In the genomic region with DNA sequence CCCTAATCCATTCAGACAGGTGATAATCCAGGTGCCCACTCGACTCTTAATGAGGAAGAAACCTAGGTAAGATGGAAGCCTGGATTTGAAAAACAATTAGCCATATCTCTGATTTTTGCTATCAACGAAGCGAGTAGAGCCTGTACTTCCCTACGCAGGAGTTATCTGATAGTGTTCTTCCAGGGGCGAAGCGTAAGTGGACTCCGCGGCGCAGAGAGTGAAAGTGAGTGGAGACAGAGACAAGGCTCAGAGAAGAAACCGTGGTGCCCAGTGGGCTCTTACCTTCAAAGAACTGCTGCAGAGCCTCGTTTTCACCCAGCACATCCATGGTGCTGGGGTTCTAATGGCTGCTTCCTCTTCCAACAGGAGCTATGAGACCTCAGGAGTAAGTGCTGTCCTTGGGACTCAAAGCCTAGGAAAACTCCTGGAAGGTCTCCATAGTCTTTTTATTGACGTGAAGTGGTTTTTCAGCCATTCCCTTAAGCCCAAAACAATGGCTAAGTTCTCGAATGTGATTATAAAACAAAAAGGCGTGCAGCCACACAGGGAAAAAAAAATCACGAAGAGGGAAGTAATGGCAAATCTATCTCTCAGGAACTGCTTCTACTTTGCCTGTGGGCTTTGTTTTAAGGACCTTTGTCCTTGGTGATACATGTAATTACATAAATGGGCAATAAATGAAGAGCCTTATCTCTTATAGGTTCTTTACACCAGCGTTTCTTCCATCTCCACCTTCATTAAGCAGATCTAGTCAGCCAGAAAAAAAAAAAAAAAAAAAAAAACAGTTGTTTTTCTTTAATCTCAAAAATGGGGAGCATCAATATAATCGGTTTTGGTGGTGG, we compare ENCODE assay signal across 26 mouse cellular contexts. TPM values are rescaled to one million over a fixed set of nuclear protein-coding genes. Genes with fewer than 3 reads are reported as not detected.
DNase-seq lines count a peak whose midpoint lies in the region; ATAC-seq lines count a peak whose summit lies in the region.
"Had no signal": no experiment of that assay in that cellular context is flagged by ENCODE, and none has a peak within 500 bp of the region (broad histone marks: within the 10 kb centered on the region; RNA-seq: fewer than 3 reads in every experiment).

A gene (minus strand): TSS at position 584 of the 842 bp plus-strand sequence.

- H3K4me1 ChIP-seq in limb, embryonic 13.5 days = peaks cover 33% of the 10 kb centered on the region
- H3K4me1 ChIP-seq in limb, embryonic 10.5 days = peaks cover 38% of the 10 kb centered on the region
- H3K4me1 ChIP-seq in intestine, embryonic 15.5 days (replicated peaks) = no peaks in the 10 kb centered on the region
- no peaks in the 10 kb centered on the region for H3K4me1 ChIP-seq in midbrain, embryonic 10.5 days
- H3K4me1 ChIP-seq: hindbrain, embryonic 13.5 days had no signal

- ATAC-seq in limb, embryonic 13.5 days (ENCODE audit: low FRiP score, low read depth) = no peak
- ATAC-seq in intestine, embryonic 15.5 days = peak; percentile 85
- ATAC-seq: activated CD4-positive, CD25-positive, alpha-beta regulatory T cell, adult 4 months; CD4-positive, CD25-positive, alpha-beta regulatory T cell, adult 4 months; forebrain, embryonic 14.5 days; forebrain, postnatal 0 days; hindbrain, embryonic 16.5 days had no signal

- no peak within 1 kb of the TSS for H3K4me3 ChIP-seq in limb, embryonic 13.5 days
- H3K4me3 ChIP-seq in limb, embryonic 10.5 days = no peak within 1 kb of the TSS
- peak within 1 kb of the TSS; percentile 30 for H3K4me3 ChIP-seq in intestine, embryonic 15.5 days (replicated peaks)
- no peak within 1 kb of the TSS for H3K4me3 ChIP-seq in midbrain, embryonic 10.5 days
- H3K4me3 ChIP-seq: embryonic facial prominence, embryonic 12.5 days; embryonic facial prominence, embryonic 15.5 days; gastrocnemius, adult 2 months; heart, adult 2 months; hindbrain, embryonic 10.5 days; hindbrain, embryonic 13.5 days had no signal

- no peak within 1 kb of the TSS for H3K9ac ChIP-seq in limb, embryonic 13.5 days
- H3K9ac ChIP-seq in intestine, embryonic 15.5 days = peak within 1 kb of the TSS; percentile 34
- H3K9ac ChIP-seq: embryonic facial prominence, embryonic 12.5 days; embryonic facial prominence, embryonic 15.5 days; forebrain, postnatal 0 days; hindbrain, embryonic 13.5 days had no signal

- H3K27ac ChIP-seq in limb, embryonic 13.5 days = peak within 1 kb of the TSS; percentile 55
- no peak within 1 kb of the TSS for H3K27ac ChIP-seq in limb, embryonic 10.5 days
- peak within 1 kb of the TSS; percentile 71 for H3K27ac ChIP-seq in intestine, embryonic 15.5 days
- no peak within 1 kb of the TSS for H3K27ac ChIP-seq in midbrain, embryonic 10.5 days (replicated peaks)
- H3K27ac ChIP-seq: embryonic facial prominence, embryonic 12.5 days; embryonic facial prominence, embryonic 15.5 days; gastrocnemius, adult 2 months; heart, adult 2 months; hindbrain, embryonic 10.5 days; hindbrain, embryonic 13.5 days had no signal

- WGBS in limb, embryonic 13.5 days = 82% methylated on average over 17 of the region's 17 CpGs
- 86% methylated on average over 17 of the region's 17 CpGs for WGBS in limb, embryonic 10.5 days
- 62% methylated on average over 17 of the region's 17 CpGs for WGBS in intestine, embryonic 15.5 days
- WGBS in large intestine, adult 2 months = 62% methylated on average over 17 of the region's 17 CpGs
- 81% methylated on average over 17 of the region's 17 CpGs for WGBS in midbrain, embryonic 10.5 days

- no peaks in the 10 kb centered on the region for H3K27me3 ChIP-seq in limb, embryonic 13.5 days
- no peaks in the 10 kb centered on the region for H3K27me3 ChIP-seq in limb, embryonic 10.5 days (ENCODE audit: low read depth, poor library complexity, severe bottlenecking)
- no peaks in the 10 kb centered on the region for H3K27me3 ChIP-seq in intestine, embryonic 15.5 days (replicated peaks)
- H3K27me3 ChIP-seq in midbrain, embryonic 10.5 days (ENCODE audit: low read depth, poor library complexity, severe bottlenecking) = no peaks in the 10 kb centered on the region
- H3K27me3 ChIP-seq: embryonic facial prominence, embryonic 15.5 days; hindbrain, embryonic 13.5 days had no signal

- H3K4me2 ChIP-seq in limb, embryonic 13.5 days (replicated peaks) = no peak within 1 kb of the TSS
- peak within 1 kb of the TSS; percentile 33 for H3K4me2 ChIP-seq in intestine, embryonic 15.5 days (replicated peaks)
- H3K4me2 ChIP-seq: embryonic facial prominence, embryonic 12.5 days; embryonic facial prominence, embryonic 15.5 days; heart, embryonic 11.5 days; hindbrain, embryonic 13.5 days had no signal

- no peak for DNase-seq in limb, embryonic 10.5 days (ENCODE audit: low spot score)
- no peak for DNase-seq in large intestine, adult 2 months (ENCODE audit: low read depth, low spot score)
- DNase-seq in ovary, postnatal 10 days (ENCODE audit: low spot score) = no peak
- DNase-seq in midbrain, embryonic 10.5 days (ENCODE audit: low spot score) = no peak
- DNase-seq: adrenal gland, adult 8-10 months; adrenal gland, postnatal 25 days; cerebellum, adult 18-20 months; cerebellum, adult 9-10 months; cerebellum, postnatal 14 days; forebrain, postnatal 0 days; gastrocnemius, adult 2 months; gastrocnemius, postnatal 14 days; heart, adult 2 months; heart, postnatal 36 days had no signal

- H3K9me3 ChIP-seq in limb, embryonic 13.5 days = no peaks in the 10 kb centered on the region
- H3K9me3 ChIP-seq in limb, embryonic 10.5 days (replicated peaks) = no peaks in the 10 kb centered on the region
- no peaks in the 10 kb centered on the region for H3K9me3 ChIP-seq in intestine, embryonic 15.5 days
- H3K9me3 ChIP-seq in midbrain, embryonic 10.5 days (replicated peaks) = no peaks in the 10 kb centered on the region
- H3K9me3 ChIP-seq: embryonic facial prominence, embryonic 12.5 days; embryonic facial prominence, embryonic 15.5 days; hindbrain, embryonic 10.5 days; hindbrain, embryonic 13.5 days had no signal

- no peaks in the 10 kb centered on the region for H3K36me3 ChIP-seq in limb, embryonic 13.5 days
- H3K36me3 ChIP-seq in limb, embryonic 10.5 days = no peaks in the 10 kb centered on the region
- no peaks in the 10 kb centered on the region for H3K36me3 ChIP-seq in intestine, embryonic 15.5 days
- no peaks in the 10 kb centered on the region for H3K36me3 ChIP-seq in midbrain, embryonic 10.5 days
- H3K36me3 ChIP-seq: embryonic facial prominence, embryonic 12.5 days; embryonic facial prominence, embryonic 15.5 days; hindbrain, embryonic 10.5 days; hindbrain, embryonic 13.5 days had no signal

RNA-seq across cellular contexts. Expression of the gene that starts here (rescaled TPM):
- 0.09 and 0.20 TPM in 2 replicates for polyA plus RNA-seq in limb, embryonic 13.5 days (2015; fragmentation: Nextera tagmentation; extraction: Ambion mirVana)
- 0.04 TPM in 1 of 2 replicates, not detected in the other for polyA plus RNA-seq in limb, embryonic 10.5 days (2016; fragmentation: Nextera tagmentation; extraction: Ambion mirVana)
- polyA plus RNA-seq in intestine, embryonic 15.5 days (2015; fragmentation: Nextera tagmentation; extraction: Ambion mirVana) = 7.9 and 8.2 TPM in 2 replicates
- 25.9 and 39.9 TPM in 2 replicates for polyA plus RNA-seq in large intestine, adult 2 months (2012; rRNA removed)
- polyA plus RNA-seq in midbrain, embryonic 10.5 days (2016; fragmentation: Nextera tagmentation; extraction: Ambion mirVana) = 0.06 and 0.07 TPM in 2 replicates
- polyA plus RNA-seq: activated CD4-positive, CD25-positive, alpha-beta regulatory T cell, adult 4 months; C2C12; forebrain, postnatal 0 days had no signal

Comparison
In these comparisons a context has a peak if more than half of its experiments do, and no peak if none do; other contexts are left out.
1. H3K27ac ChIP-seq: peak in limb, embryonic 13.5 days (single experiment) and intestine, embryonic 15.5 days (single experiment); none in limb, embryonic 10.5 days (single experiment) and midbrain, embryonic 10.5 days (single experiment).